25 mouse cellular contexts compared by ENCODE assay signal in the genomic region with DNA sequence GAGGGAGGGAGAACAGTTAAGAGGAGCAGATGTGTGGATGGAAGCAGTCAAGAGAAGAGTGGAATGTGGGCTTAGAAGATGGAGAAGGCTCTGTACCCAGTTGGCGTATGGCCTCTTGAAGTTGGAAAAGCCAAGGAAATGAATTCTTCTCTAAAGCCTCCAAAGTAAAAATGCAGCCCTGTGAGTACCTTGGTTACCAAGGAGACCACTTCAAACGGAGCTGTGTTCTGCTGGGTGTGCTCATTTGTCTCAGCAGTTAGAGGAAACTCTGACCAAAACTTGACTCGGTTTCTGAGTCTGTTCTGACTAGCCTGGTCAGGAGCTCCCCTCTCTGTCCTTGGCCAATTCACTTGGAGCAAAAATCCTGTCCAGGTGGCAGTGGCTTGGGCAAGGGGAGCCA. TPM values are rescaled to one million over a fixed set of nuclear protein-coding genes. Genes with fewer than 3 reads are reported as not detected.
"Had no signal": no experiment of that assay in that cellular context is flagged by ENCODE, and none has a peak within 500 bp of the region (broad histone marks: within the 10 kb centered on the region; RNA-seq: fewer than 3 reads in every experiment).

No protein-coding gene starts in this region.

- H3K36me3 ChIP-seq: limb, embryonic 10.5 days; limb, embryonic 13.5 days; liver, embryonic 12.5 days; liver, embryonic 15.5 days; lung, embryonic 15.5 days; midbrain, embryonic 12.5 days; midbrain, embryonic 15.5 days; neural tube, embryonic 12.5 days; neural tube, embryonic 15.5 days; stomach, embryonic 15.5 days had no signal

- H3K4me2 ChIP-seq: limb, embryonic 13.5 days; liver, embryonic 12.5 days; liver, embryonic 15.5 days; lung, embryonic 15.5 days; midbrain, embryonic 12.5 days; midbrain, embryonic 15.5 days; neural tube, embryonic 12.5 days; neural tube, embryonic 15.5 days; stomach, embryonic 15.5 days had no signal

- H3K27me3 ChIP-seq: limb, embryonic 13.5 days; lung, embryonic 15.5 days; midbrain, embryonic 12.5 days; midbrain, embryonic 15.5 days; neural tube, embryonic 12.5 days; neural tube, embryonic 15.5 days; stomach, embryonic 15.5 days had no signal

- H3K9ac ChIP-seq: limb, embryonic 13.5 days; liver, embryonic 12.5 days; liver, embryonic 15.5 days; lung, embryonic 15.5 days; midbrain, embryonic 12.5 days; midbrain, embryonic 15.5 days; neural tube, embryonic 12.5 days; neural tube, embryonic 15.5 days; stomach, embryonic 15.5 days had no signal

- H3K4me1 ChIP-seq: limb, embryonic 10.5 days; limb, embryonic 13.5 days; liver, embryonic 12.5 days; liver, embryonic 15.5 days; lung, embryonic 15.5 days; midbrain, embryonic 12.5 days; midbrain, embryonic 15.5 days; neural tube, embryonic 12.5 days; neural tube, embryonic 15.5 days; stomach, embryonic 15.5 days had no signal

- ATAC-seq: inflammation-experienced regulatory T-cells, adult 6 months; intestine, embryonic 16.5 days; liver, embryonic 12.5 days; midbrain, embryonic 15.5 days had no signal

- DNase-seq: kidney, adult 18-20 months; kidney, postnatal 14 days; layer of hippocampus, adult 9-11 months; liver; right cerebral cortex, adult 18-20 months; right cerebral cortex, postnatal 14 days; right cerebral cortex, postnatal 4 days; spleen, adult 18-20 months; thymus, adult 18-20 months; thymus, postnatal 36 days had no signal

- H3K27ac ChIP-seq: layer of hippocampus, adult 2 months; limb, embryonic 10.5 days; limb, embryonic 13.5 days; liver, embryonic 12.5 days; liver, embryonic 15.5 days; lung, embryonic 15.5 days; macrophage; midbrain, embryonic 12.5 days; midbrain, embryonic 15.5 days; neural tube, embryonic 12.5 days; neural tube, embryonic 15.5 days; stomach, embryonic 15.5 days had no signal

- H3K4me3 ChIP-seq: layer of hippocampus, adult 2 months; limb, embryonic 10.5 days; limb, embryonic 13.5 days; liver, embryonic 12.5 days; liver, embryonic 15.5 days; lung, embryonic 15.5 days; midbrain, embryonic 12.5 days; midbrain, embryonic 15.5 days; neural tube, embryonic 12.5 days; neural tube, embryonic 15.5 days; stomach, embryonic 15.5 days had no signal

- H3K9me3 ChIP-seq: limb, embryonic 10.5 days; limb, embryonic 13.5 days; liver, embryonic 12.5 days; liver, embryonic 15.5 days; lung, embryonic 15.5 days; midbrain, embryonic 12.5 days; midbrain, embryonic 15.5 days; neural tube, embryonic 12.5 days; neural tube, embryonic 15.5 days; stomach, embryonic 15.5 days had no signal

RNA-seq across cellular contexts. Expression of a gene that starts 37.5 kb away (rescaled TPM):
- polyA plus RNA-seq: inflammation-experienced regulatory T-cells, adult 6 months; intestine, embryonic 16.5 days; large intestine, adult 2 months; limb, embryonic 10.5 days; liver, embryonic 12.5 days; liver, embryonic 15.5 days; macrophage had no signal
